Mouse (Mus musculus): ENCODE measurements at regions not wholly inside any gene's neighbourhood (a gene's known extent, or its start where the extent isn't known, plus 50 kb on each side); places are given as distances from the start of the nearest gene placed in this dataset.
A peak's percentile ranks its signal among the peaks of the same experiment; 100 is the strongest.
"Not testable (repeated sequence)": the region's sequence is repeated elsewhere in the genome, so short reads cannot be mapped to it uniquely, and the experiment has no call there.

DNA sequence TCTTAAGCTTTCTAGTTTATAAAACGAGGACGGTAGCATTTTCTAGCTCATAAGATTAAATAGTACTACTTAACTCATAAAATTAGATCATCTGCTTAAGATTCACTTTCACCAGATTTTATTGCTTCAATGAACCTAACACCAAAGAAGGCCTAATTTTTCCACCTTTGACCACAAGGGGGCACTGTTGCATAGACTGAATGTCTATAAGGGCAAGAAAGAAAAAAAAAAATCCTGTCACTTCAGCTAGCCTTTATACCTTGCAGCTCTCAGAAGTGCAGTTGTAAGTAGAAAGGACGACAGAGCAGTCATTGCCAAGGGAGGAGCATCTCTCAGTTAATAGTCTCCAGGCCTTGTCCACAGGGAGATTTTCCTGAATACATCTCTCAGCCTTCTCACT, 447.7 kb downstream of the Dad1 start:
- H3K27ac ChIP-seq (ENCODE audit: low read depth), result no peak overlapping the region
- H3K36me3 ChIP-seq (replicated peaks; ENCODE audit: control insufficient read depth, insufficient read depth, low read length), result no peaks in the 10 kb centered on the region
- H3K9me3 ChIP-seq (replicated peaks; ENCODE audit: control insufficient read depth, low read length), result no peaks in the 10 kb centered on the region; the same call in 1 of the 2 replicates
- no peak overlapping the region for H3K4me2 ChIP-seq (ENCODE audit: low read depth, low read length)
- H3K27me3 ChIP-seq (ENCODE audit: control insufficient read depth, insufficient read depth, low read length), result no peaks in the 10 kb centered on the region
- 4% methylated on average over 3 of the region's 3 CpGs for WGBS
- DNase-seq (ENCODE audit: low spot score) (peak; percentile 53), ATAC-seq (ENCODE audit: insufficient read depth, low read depth) (no peak)
- no peak overlapping the region for H3K9ac ChIP-seq (replicated peaks; ENCODE audit: low read depth, low read length)
- H3K4me3 ChIP-seq (ENCODE audit: low read depth, low read length), result no peak overlapping the region
- no peaks in the 10 kb centered on the region for H3K4me1 ChIP-seq (ENCODE audit: control insufficient read depth, insufficient read depth)
- TF ChIP-seq EP300 (IDR thresholded peaks at IDR 0.05; ENCODE audit: low read depth), result no peak
- TF ChIP-seq CTCF (IDR thresholded peaks at IDR 0.05; ENCODE audit: low read depth), result peak; percentile 75

DNA sequence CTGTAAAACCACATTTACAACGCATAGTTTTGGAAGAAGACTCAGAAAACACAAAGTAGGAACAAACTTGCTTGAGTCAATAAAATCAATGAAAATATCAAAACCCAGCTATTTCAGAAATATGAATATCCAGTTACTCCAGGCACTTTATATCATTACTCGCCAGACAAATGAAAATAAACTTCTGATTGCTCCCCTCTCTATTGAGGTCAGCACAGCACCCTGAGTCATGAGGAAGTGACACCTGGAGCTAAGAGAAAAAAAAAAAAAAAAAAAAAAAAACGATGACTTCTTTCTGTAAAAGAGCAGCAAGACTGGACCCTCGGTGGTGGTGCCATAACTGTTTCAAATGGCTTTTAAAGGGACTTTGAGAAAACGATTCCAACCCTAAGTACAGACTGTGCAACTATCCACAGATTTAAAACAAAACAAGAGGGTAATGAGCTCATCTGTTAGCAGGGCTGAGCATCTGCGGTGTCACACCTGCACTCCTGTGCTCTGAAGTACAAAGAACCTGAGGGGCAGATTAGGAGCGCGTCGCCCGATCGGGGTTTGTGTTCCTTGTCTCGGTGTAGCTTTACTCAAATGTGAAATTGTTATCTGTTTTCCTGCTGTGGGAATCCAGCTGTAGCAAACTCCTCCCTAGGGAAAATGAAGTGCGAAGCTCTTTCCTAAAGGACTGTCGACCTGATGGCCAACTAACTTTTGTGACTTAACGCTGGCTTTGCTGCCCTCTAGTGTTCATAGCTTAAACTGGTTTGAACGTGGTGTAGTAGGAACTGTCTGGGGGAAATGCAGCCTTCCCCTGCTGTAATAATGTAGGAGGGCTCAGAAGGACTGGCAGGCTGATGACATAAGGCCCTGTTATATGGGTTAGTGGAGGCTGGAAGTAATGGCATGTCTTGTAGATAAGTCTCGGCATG, 449.9 kb downstream of the Dad1 start:
- no peaks in the 10 kb centered on the region for H3K9me3 ChIP-seq (replicated peaks; ENCODE audit: control insufficient read depth, low read length)
- DNase-seq (ENCODE audit: low spot score) (peak; percentile 79), ATAC-seq (ENCODE audit: insufficient read depth, low read depth) (peak; percentile 57)
- no peaks in the 10 kb centered on the region for H3K4me1 ChIP-seq (ENCODE audit: control insufficient read depth, insufficient read depth)
- no peaks in the 10 kb centered on the region for H3K27me3 ChIP-seq (ENCODE audit: control insufficient read depth, insufficient read depth, low read length)
- H3K4me2 ChIP-seq (ENCODE audit: low read depth, low read length), result peak overlapping the region; percentile 2; the same call in 1 of the 2 replicates
- H3K27ac ChIP-seq (ENCODE audit: low read depth), result no peak overlapping the region; the same call in 1 of the 2 replicates
- H3K9ac ChIP-seq (replicated peaks; ENCODE audit: low read depth, low read length), result no peak overlapping the region
- no peaks in the 10 kb centered on the region for H3K36me3 ChIP-seq (replicated peaks; ENCODE audit: control insufficient read depth, insufficient read depth, low read length)
- no peak overlapping the region for H3K4me3 ChIP-seq (ENCODE audit: low read depth, low read length)
- TF ChIP-seq EP300 (IDR thresholded peaks at IDR 0.05; ENCODE audit: low read depth), result no peak
- peak; percentile 86 for TF ChIP-seq CTCF (IDR thresholded peaks at IDR 0.05; ENCODE audit: low read depth)
- WGBS, result 22% methylated on average over 17 of the region's 17 CpGs

GRCm38 (mm10) chr14:53802547-53802946, 451.4 kb downstream of the Dad1 start:
- H3K27me3 ChIP-seq (ENCODE audit: control insufficient read depth, insufficient read depth, low read length), result no peaks in the 10 kb centered on the region

GRCm38 (mm10) chr14:53800508-53801136, 453.3 kb downstream of the Dad1 start:
- no peaks in the 10 kb centered on the region for H3K27me3 ChIP-seq (ENCODE audit: control insufficient read depth, insufficient read depth, low read length)
- H3K4me2 ChIP-seq (ENCODE audit: low read depth, low read length), result no peak overlapping the region; the same call in 1 of the 2 replicates
- H3K9me3 ChIP-seq (replicated peaks; ENCODE audit: control insufficient read depth, low read length), result no peaks in the 10 kb centered on the region
- ATAC-seq (ENCODE audit: insufficient read depth, low read depth) (no peak), DNase-seq (ENCODE audit: low spot score) (no peak)
- no peak for TF ChIP-seq EP300 (IDR thresholded peaks at IDR 0.05; ENCODE audit: low read depth)
- TF ChIP-seq CTCF (IDR thresholded peaks at IDR 0.05; ENCODE audit: low read depth), result no peak
- H3K4me1 ChIP-seq (ENCODE audit: control insufficient read depth, insufficient read depth), result no peaks in the 10 kb centered on the region
- H3K27ac ChIP-seq (ENCODE audit: low read depth), result no peak overlapping the region; the same call in 1 of the 2 replicates
- 69% methylated on average over 11 of the region's 11 CpGs for WGBS
- no peak overlapping the region for H3K9ac ChIP-seq (replicated peaks; ENCODE audit: low read depth, low read length)
- no peak overlapping the region; the same call in 1 of the 2 replicates for H3K4me3 ChIP-seq (ENCODE audit: low read depth, low read length)
- no peaks in the 10 kb centered on the region for H3K36me3 ChIP-seq (replicated peaks; ENCODE audit: control insufficient read depth, insufficient read depth, low read length)

More at GRCm38 (mm10) chr14:53802547-53802946, 451.4 kb downstream of the Dad1 start:
- ATAC-seq (ENCODE audit: insufficient read depth, low read depth) (no peak), DNase-seq (ENCODE audit: low spot score) (no peak)
- H3K4me1 ChIP-seq (ENCODE audit: control insufficient read depth, insufficient read depth), result no peaks in the 10 kb centered on the region
- H3K27ac ChIP-seq (ENCODE audit: low read depth), result no peak overlapping the region
- TF ChIP-seq CTCF (IDR thresholded peaks at IDR 0.05; ENCODE audit: low read depth) (no peak), EP300 (IDR thresholded peaks at IDR 0.05; ENCODE audit: low read depth) (no peak)
- H3K36me3 ChIP-seq (replicated peaks; ENCODE audit: control insufficient read depth, insufficient read depth, low read length), result no peaks in the 10 kb centered on the region
- 71% methylated on average over 3 of the region's 3 CpGs for WGBS
- H3K4me2 ChIP-seq (ENCODE audit: low read depth, low read length), result no peak overlapping the region
- no peak overlapping the region for H3K4me3 ChIP-seq (ENCODE audit: low read depth, low read length)
- no peak overlapping the region for H3K9ac ChIP-seq (replicated peaks; ENCODE audit: low read depth, low read length)
- H3K9me3 ChIP-seq (replicated peaks; ENCODE audit: control insufficient read depth, low read length), result no peaks in the 10 kb centered on the region

- not testable (repeated sequence) for H3K9ac ChIP-seq (replicated peaks; ENCODE audit: low read depth, low read length); DNase-seq (ENCODE audit: low spot score); H3K4me1 ChIP-seq (ENCODE audit: control insufficient read depth, insufficient read depth); H3K9me3 ChIP-seq (replicated peaks; ENCODE audit: control insufficient read depth, low read length); ATAC-seq (ENCODE audit: insufficient read depth, low read depth); H3K36me3 ChIP-seq (replicated peaks; ENCODE audit: control insufficient read depth, insufficient read depth, low read length); H3K4me2 ChIP-seq (ENCODE audit: low read depth, low read length); H3K4me3 ChIP-seq (ENCODE audit: low read depth, low read length); H3K27me3 ChIP-seq (ENCODE audit: control insufficient read depth, insufficient read depth, low read length)
- WGBS, result 46% methylated on average over 1 of the region's 1 CpGs
- peak overlapping the region; percentile 30; the same call in 1 of the 2 replicates for H3K27ac ChIP-seq (ENCODE audit: low read depth)
Measured at GRCm38 (mm10) chr14:53795160-53795559, 458.7 kb downstream of the Dad1 start.

Data from heart, postnatal 0 days (tissue).